Mouse (Mus musculus): ENCODE measurements at regions not wholly inside any gene's neighbourhood (a gene's known extent, or its start where the extent isn't known, plus 50 kb on each side); places are given as distances from the start of the nearest gene placed in this dataset.
A peak's percentile ranks its signal among the peaks of the same experiment; 100 is the strongest.
"Not testable (repeated sequence)": the region's sequence is repeated elsewhere in the genome, so short reads cannot be mapped to it uniquely, and the experiment has no call there.

GRCm38 (mm10) chr8:112427721-112428389, 142.0 kb upstream of the Cntnap4 start:
- DNase-seq (ENCODE audit: low read depth, low spot score): no peak

GRCm38 (mm10) chr8:112411968-112412367, 157.9 kb upstream of the Cntnap4 start:
- no peak for DNase-seq (ENCODE audit: low read depth, low spot score)

GRCm38 (mm10) chr8:112411213-112411612, 158.6 kb upstream of the Cntnap4 start:
- peak; percentile 61 for DNase-seq (ENCODE audit: low read depth, low spot score)

- no peak for DNase-seq (ENCODE audit: low read depth, low spot score)
Measured at GRCm38 (mm10) chr8:112408211-112408735, 161.6 kb upstream of the Cntnap4 start.

- DNase-seq (ENCODE audit: low read depth, low spot score): peak; percentile 54
Measured at GRCm38 (mm10) chr8:112404087-112404486, 165.8 kb upstream of the Cntnap4 start.

GRCm38 (mm10) chr8:112397438-112397837, 172.4 kb upstream of the Cntnap4 start:
- DNase-seq (ENCODE audit: low read depth, low spot score): no peak

- no peak for DNase-seq (ENCODE audit: low read depth, low spot score)
Measured at GRCm38 (mm10) chr8:112390108-112390507, 179.7 kb upstream of the Cntnap4 start.

GRCm38 (mm10) chr8:112348323-112348722, 221.5 kb upstream of the Cntnap4 start:
- DNase-seq (ENCODE audit: low read depth, low spot score): peak; percentile 68

- peak; percentile 3 for DNase-seq (ENCODE audit: low read depth, low spot score)
Measured at GRCm38 (mm10) chr8:112333171-112333570, 236.7 kb upstream of the Cntnap4 start.

- DNase-seq (ENCODE audit: low read depth, low spot score): no peak
Measured at GRCm38 (mm10) chr8:112332021-112332420, 237.8 kb upstream of the Cntnap4 start.

- DNase-seq (ENCODE audit: low read depth, low spot score): no peak
Measured at GRCm38 (mm10) chr8:112309816-112310215, 260.0 kb upstream of the Cntnap4 start.

- no peak for DNase-seq (ENCODE audit: low read depth, low spot score)
Measured at GRCm38 (mm10) chr8:112308354-112308753, 261.5 kb upstream of the Cntnap4 start.

GRCm38 (mm10) chr8:112297021-112297420, 272.8 kb upstream of the Cntnap4 start:
- no peak for DNase-seq (ENCODE audit: low read depth, low spot score)

GRCm38 (mm10) chr8:112283316-112283715, 268.5 kb upstream of the Gm6793 start:
- no peak for DNase-seq (ENCODE audit: low read depth, low spot score)

- no peak for DNase-seq (ENCODE audit: low read depth, low spot score)
Measured at GRCm38 (mm10) chr8:112269598-112269997, 254.8 kb upstream of the Gm6793 start.

GRCm38 (mm10) chr8:112269214-112269566, 254.4 kb upstream of the Gm6793 start:
- DNase-seq (ENCODE audit: low read depth, low spot score): no peak

GRCm38 (mm10) chr8:112268544-112269213, 253.8 kb upstream of the Gm6793 start:
- no peak for DNase-seq (ENCODE audit: low read depth, low spot score)

- DNase-seq (ENCODE audit: low read depth, low spot score): no peak
Measured at GRCm38 (mm10) chr8:112257922-112258475, 243.2 kb upstream of the Gm6793 start.

GRCm38 (mm10) chr8:112257311-112257894, 242.6 kb upstream of the Gm6793 start:
- no peak for DNase-seq (ENCODE audit: low read depth, low spot score)

- DNase-seq (ENCODE audit: low read depth, low spot score): not testable (repeated sequence)
Measured at GRCm38 (mm10) chr8:112246629-112247028, 231.8 kb upstream of the Gm6793 start.

- DNase-seq (ENCODE audit: low read depth, low spot score): no peak
Measured at GRCm38 (mm10) chr8:112238681-112239080, 223.8 kb upstream of the Gm6793 start.

- not testable (repeated sequence) for DNase-seq (ENCODE audit: low read depth, low spot score)
Measured at GRCm38 (mm10) chr8:112236751-112237150, 221.9 kb upstream of the Gm6793 start.

Data from forelimb bud, embryonic 11.5 days (tissue).